Mouse (Mus musculus) heart, adult 2 months (tissue): ENCODE data around the gene Gm20388.

Source experiments
- CTCF ChIP-seq: fragments of 200-600 bp; IDR thresholded peaks from 2 replicates; pipeline ENCODE4 v1.8.1; 2022; ENCODE audit warnings: antibody characterized with exemption, mild to moderate bottlenecking, moderate library complexity
- POLR2A ChIP-seq: fragments of 200-500 bp; IDR thresholded peaks from 2 replicates; pipeline ENCODE4 v1.6.1; 2011; ENCODE audit warnings: mild to moderate bottlenecking, low read depth, low read length, control low read depth; ENCODE audit not compliant: insufficient read depth

- TF ChIP-seq CTCF (no peak), POLR2A (no peak)
Measured at GRCm38 (mm10) chr8:120339743-120340142, 429.1 kb downstream of the Gm20388 start.
